Mouse (Mus musculus) brain, embryonic 14.5 days (tissue): ENCODE measurements around the gene 1700018B08Rik.

Experiments
- CTCF ChIP-seq: fragments of 200-500 bp; IDR thresholded peaks from 2 replicates; pipeline ENCODE4 v1.5.1; 2012; ENCODE audit warnings: inconsistent platforms, mild to moderate bottlenecking, moderate library complexity, borderline replicate concordance; ENCODE audit not compliant: insufficient read depth, insufficient read length; ENCODE audit errors: extremely low read depth
- POLR2A ChIP-seq: fragments of 200-500 bp; IDR thresholded peaks from 2 replicates; pipeline ENCODE4 v1.6.1; 2012; ENCODE audit warnings: mild to moderate bottlenecking, inconsistent platforms, borderline replicate concordance; ENCODE audit not compliant: poor library complexity, insufficient read depth, insufficient read length, severe bottlenecking; ENCODE audit errors: extremely low read depth

- TF ChIP-seq POLR2A (no peak), CTCF (no peak)
Observed at GRCm38 (mm10) chr8:121561636-121562345, 17.7 kb upstream of the 1700018B08Rik start.
